Mouse (Mus musculus) testis, adult 2 months (tissue): ENCODE measurements around the gene Ipmk. TPM values are rescaled to one million over a fixed set of nuclear protein-coding genes. Genes with fewer than 3 reads are reported as not detected.
"Not testable (repeated sequence)": the region's sequence is repeated elsewhere in the genome, so short reads cannot be mapped to it uniquely, and the experiment has no call there.

Source experiments
- H3K27ac ChIP-seq: fragments of 200-500 bp; 2 replicates; pipeline ENCODE4 v1.5.1; 2012; ENCODE audit warnings: low read depth, low read length; ENCODE audit not compliant: control insufficient read depth, insufficient read depth
- H3K27me3 ChIP-seq: fragments of 200-500 bp; 2 replicates; pipeline ENCODE4 v1.6.1; 2012; ENCODE audit warnings: mild to moderate bottlenecking, low read length, moderate library complexity; ENCODE audit not compliant: control insufficient read depth, insufficient read depth
- H3K36me3 ChIP-seq: fragments of 200-500 bp; 2 replicates; pipeline ENCODE4 v1.6.1; 2012; ENCODE audit warnings: mild to moderate bottlenecking, low read length; ENCODE audit not compliant: control insufficient read depth, insufficient read depth
- H3K4me1 ChIP-seq: fragments of 200-500 bp; 2 replicates; pipeline ENCODE4 v1.6.1; 2012; ENCODE audit warnings: low read length; ENCODE audit not compliant: control insufficient read depth, insufficient read depth
- H3K4me3 ChIP-seq: fragments of 200-500 bp; 2 replicates; pipeline ENCODE4 v1.5.1; 2012; ENCODE audit warnings: low read depth, mild to moderate bottlenecking, low read length, moderate library complexity, mixed read lengths; ENCODE audit not compliant: control insufficient read depth
- CTCF ChIP-seq: fragments of 200-500 bp; IDR thresholded peaks from 2 replicates; pipeline ENCODE4 v1.5.1; 2012; ENCODE audit warnings: low read depth, mild to moderate bottlenecking, inconsistent platforms, low read length, moderate library complexity; ENCODE audit not compliant: control insufficient read depth, insufficient read depth, insufficient replicate concordance
- POLR2A ChIP-seq: fragments of 200-500 bp; IDR thresholded peaks from 2 replicates; pipeline ENCODE4 v1.6.1; 2012; ENCODE audit warnings: low read depth, mild to moderate bottlenecking, inconsistent platforms, low read length, moderate library complexity; ENCODE audit not compliant: control insufficient read depth
- polyA plus RNA-seq: library from polyadenylated mRNA; depleted of rRNA; stranded (reverse); fragments of >200 nt; gene quantifications from 2 replicates; pipeline ENCODE4 v1.2.3, GENCODE M21; 2012

Gene Ipmk
- polyA plus RNA-seq, 1 experiment, result 5.3 TPM

- Histone ChIP-seq H3K4me1 (no peaks in the 10 kb centered on the region), H3K4me3 (no peak overlapping the region), H3K27ac (no peak overlapping the region), H3K27me3 (no peaks in the 10 kb centered on the region), H3K36me3 (no peaks in the 10 kb centered on the region)
- TF ChIP-seq CTCF (peak; percentile 65; the same call in 1 of the 2 replicates), POLR2A (no peak)
Measured at GRCm38 (mm10) chr10:71428246-71428864, 80.8 kb downstream of the Ipmk start.

GRCm38 (mm10) chr10:71430661-71431060, 83.1 kb downstream of the Ipmk start:
- Histone ChIP-seq H3K4me3 (no peak overlapping the region), H3K27ac (no peak overlapping the region), H3K27me3 (no peaks in the 10 kb centered on the region), H3K36me3 (no peaks in the 10 kb centered on the region), H3K4me1 (no peaks in the 10 kb centered on the region)
- TF ChIP-seq POLR2A, result no peak
- TF ChIP-seq CTCF, result no peak

- H3K4me1 ChIP-seq, result no peaks in the 10 kb centered on the region
- no peak overlapping the region for H3K27ac ChIP-seq
- no peaks in the 10 kb centered on the region for H3K27me3 ChIP-seq
- H3K36me3 ChIP-seq, result no peaks in the 10 kb centered on the region
- H3K4me3 ChIP-seq, result no peak overlapping the region; the same call in 1 of the 2 replicates
- no peak for TF ChIP-seq CTCF
- TF ChIP-seq POLR2A, result no peak
Measured at GRCm38 (mm10) chr10:71443086-71443485, 95.5 kb downstream of the Ipmk start.

DNA sequence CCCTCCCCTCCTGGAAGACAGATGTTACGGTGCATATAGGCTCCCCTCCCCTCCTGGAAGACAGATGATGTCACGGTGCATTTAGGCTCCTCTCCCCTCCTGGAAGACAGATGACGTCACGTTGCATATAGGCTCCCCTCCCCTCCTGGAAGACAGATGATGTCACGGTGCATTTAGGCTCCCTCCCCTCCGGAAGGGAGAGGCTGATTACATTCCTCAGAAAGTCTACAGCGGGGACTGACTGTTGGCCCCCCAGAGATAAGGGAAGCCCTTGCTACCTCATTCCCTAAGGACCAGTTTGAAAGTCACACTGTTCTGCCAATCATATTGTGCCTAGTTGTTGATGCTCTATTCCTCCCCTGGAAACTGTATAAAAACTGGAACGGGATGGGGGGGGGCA, 100.1 kb downstream of the Ipmk start:
- Histone ChIP-seq H3K4me3 (no peak overlapping the region), H3K4me1 (no peaks in the 10 kb centered on the region), H3K27ac (no peak overlapping the region), H3K36me3 (no peaks in the 10 kb centered on the region), H3K27me3 (no peaks in the 10 kb centered on the region)
- TF ChIP-seq CTCF (no peak), POLR2A (no peak)

- no peak overlapping the region for H3K27ac ChIP-seq
- TF ChIP-seq CTCF (no peak), POLR2A (no peak)
- no peaks in the 10 kb centered on the region for H3K4me1 ChIP-seq
- no peak overlapping the region for H3K4me3 ChIP-seq
- no peaks in the 10 kb centered on the region for H3K27me3 ChIP-seq
- H3K36me3 ChIP-seq, result no peaks in the 10 kb centered on the region
Measured at GRCm38 (mm10) chr10:71448284-71448683, 100.7 kb downstream of the Ipmk start.

DNA sequence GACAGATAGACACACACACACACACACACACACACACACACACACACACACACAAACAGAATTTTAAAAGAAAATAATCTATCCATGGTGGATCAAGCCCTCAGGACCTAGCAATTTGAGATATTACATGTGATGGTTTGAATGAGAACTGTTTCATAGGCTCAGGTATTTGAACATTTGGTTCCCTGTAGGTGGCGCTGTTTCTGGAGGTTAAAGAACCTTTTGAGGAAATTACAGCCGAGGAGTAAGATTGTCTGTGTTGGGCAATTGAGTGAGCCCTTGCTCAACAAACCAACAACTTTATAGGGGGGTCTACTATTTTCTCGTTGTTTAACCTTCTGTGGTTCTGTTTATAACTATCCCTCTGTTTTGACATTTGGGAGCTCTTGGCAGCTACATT, 107.8 kb downstream of the Ipmk start:
- Histone ChIP-seq H3K27ac (no peak overlapping the region), H3K36me3 (no peaks in the 10 kb centered on the region), H3K4me1 (peaks cover 4% of the 10 kb centered on the region), H3K4me3 (no peak overlapping the region), H3K27me3 (no peaks in the 10 kb centered on the region)
- TF ChIP-seq CTCF (no peak), POLR2A (no peak)

- H3K4me3 ChIP-seq, result not testable (repeated sequence)
Measured at GRCm38 (mm10) chr10:71462371-71462770, 114.8 kb downstream of the Ipmk start.

GRCm38 (mm10) chr10:71464417-71464816, 116.9 kb downstream of the Ipmk start:
- H3K27me3 ChIP-seq, result no peaks in the 10 kb centered on the region
- H3K36me3 ChIP-seq, result no peaks in the 10 kb centered on the region
- H3K4me3 ChIP-seq, result no peak overlapping the region
- peaks cover 3% of the 10 kb centered on the region for H3K4me1 ChIP-seq
- H3K27ac ChIP-seq, result no peak overlapping the region
- TF ChIP-seq CTCF (no peak), POLR2A (no peak)

More at GRCm38 (mm10) chr10:71462371-71462770, 114.8 kb downstream of the Ipmk start:
- not testable (repeated sequence) for H3K27ac ChIP-seq, H3K36me3 ChIP-seq, H3K27me3 ChIP-seq, H3K4me1 ChIP-seq
